Mouse (Mus musculus) small intestine, adult 2 months (tissue): ENCODE results near the gene Hdac9.

Experiments
- CTCF ChIP-seq: fragments of 200-500 bp; IDR thresholded peaks from 2 replicates; pipeline ENCODE4 v1.5.1; 2012; ENCODE audit warnings: low read depth, mild to moderate bottlenecking, control low read depth, inconsistent platforms, low read length, moderate library complexity, mixed read lengths; ENCODE audit not compliant: insufficient replicate concordance, insufficient read length; ENCODE audit errors: extremely low read depth
- POLR2A ChIP-seq: fragments of 200-500 bp; IDR thresholded peaks from 2 replicates; pipeline ENCODE4 v1.6.1; 2012; ENCODE audit warnings: low read depth, mild to moderate bottlenecking, control low read depth, inconsistent platforms, low read length, moderate library complexity

- TF ChIP-seq CTCF = no peak
- no peak for TF ChIP-seq POLR2A
Observed at GRCm38 (mm10) chr12:34498751-34499626, 417.9 kb downstream of the Hdac9 start.
